In the genomic region with DNA sequence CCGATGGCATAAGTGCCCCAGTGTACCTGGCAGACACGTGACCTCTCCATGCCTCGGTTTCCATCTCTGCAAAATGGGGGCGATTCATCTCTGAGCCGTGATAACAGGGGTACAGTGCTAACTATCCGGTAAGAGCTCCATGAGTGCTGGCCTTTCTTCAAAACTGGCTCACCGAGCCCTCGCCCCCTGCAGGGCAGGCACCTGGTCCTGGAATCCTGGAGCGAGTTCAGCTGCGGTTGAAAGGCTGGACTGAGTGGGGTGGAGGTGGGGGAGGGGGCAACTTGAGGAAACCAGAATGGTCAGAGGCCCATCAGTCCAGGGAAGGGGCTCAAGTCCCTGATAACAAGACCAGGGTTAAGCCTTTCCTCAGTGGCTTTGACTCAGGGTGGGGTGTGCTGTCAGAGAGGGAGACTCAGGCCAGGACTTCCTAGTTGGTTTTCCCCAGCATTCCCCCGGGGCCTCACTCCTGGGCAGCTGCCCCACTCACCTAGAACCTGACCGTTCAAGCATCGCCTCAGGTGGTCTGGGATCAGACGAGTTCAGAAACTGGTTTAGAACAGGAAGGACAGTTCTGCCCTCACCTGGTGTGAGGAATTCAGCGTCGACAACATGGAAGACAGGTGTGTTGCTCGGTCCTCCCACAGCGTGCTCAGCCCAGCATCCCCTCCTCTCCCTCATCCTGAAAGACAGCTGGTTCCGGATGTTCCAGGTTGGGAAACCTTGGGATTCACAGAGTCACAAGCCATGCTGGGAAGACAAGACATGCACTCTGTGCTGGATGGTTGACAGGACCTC, we compare ENCODE assay signal across 9 mouse cellular contexts. TPM values are rescaled to one million over a fixed set of nuclear protein-coding genes. Genes with fewer than 3 reads are reported as not detected.
DNase-seq lines count a peak whose midpoint lies in the region; ATAC-seq lines count a peak whose summit lies in the region.
"Had no signal": no experiment of that assay in that cellular context is flagged by ENCODE, and none has a peak within 500 bp of the region (broad histone marks: within the 10 kb centered on the region; RNA-seq: fewer than 3 reads in every experiment).

No protein-coding gene starts in this region.

- DNase-seq in kidney, postnatal 4 days, result peak; percentile 18 to 38
- DNase-seq in kidney, adult 18-20 months, result no peak
- peak; percentile 61 for DNase-seq in cerebellum, adult 8-10 months
- no peak for DNase-seq in hindbrain, embryonic 10.5 days (ENCODE audit: low spot score)
- DNase-seq in testis, postnatal 10 days (ENCODE audit: low spot score), result no peak
- DNase-seq in left cerebral cortex, adult 11 months (ENCODE audit: low spot score), result no peak
- DNase-seq in spleen, adult 12 weeks (ENCODE audit: low spot score), result no peak

- H3K4me2 ChIP-seq in midbrain, embryonic 16.5 days (ENCODE audit: low read length), result peak overlapping the region; percentile 97

- H3K4me1 ChIP-seq in hindbrain, embryonic 10.5 days (replicated peaks), result peaks cover 45% of the 10 kb centered on the region
- peaks cover 6% of the 10 kb centered on the region for H3K4me1 ChIP-seq in midbrain, embryonic 16.5 days (ENCODE audit: control insufficient read depth, insufficient read depth, low read length)

- H3K27me3 ChIP-seq in hindbrain, embryonic 10.5 days (ENCODE audit: insufficient read depth, poor library complexity, severe bottlenecking), result peaks cover 40% of the 10 kb centered on the region
- H3K27me3 ChIP-seq in midbrain, embryonic 16.5 days (ENCODE audit: control insufficient read depth, insufficient read depth, low read depth, low read length), result peaks cover 14% of the 10 kb centered on the region

- H3K27ac ChIP-seq in hindbrain, embryonic 10.5 days, result no peak overlapping the region
- H3K27ac ChIP-seq in midbrain, embryonic 16.5 days (ENCODE audit: low read length), result no peak overlapping the region
- H3K27ac ChIP-seq: macrophage had no signal

- WGBS in hindbrain, embryonic 10.5 days, result 16% methylated on average over 19 of the region's 19 CpGs
- 21% methylated on average over 19 of the region's 19 CpGs for WGBS in midbrain, embryonic 16.5 days

- no peaks in the 10 kb centered on the region for H3K9me3 ChIP-seq in hindbrain, embryonic 10.5 days
- H3K9me3 ChIP-seq in midbrain, embryonic 16.5 days (replicated peaks; ENCODE audit: control insufficient read depth, low read length, poor library complexity, severe bottlenecking), result no peaks in the 10 kb centered on the region

- H3K36me3 ChIP-seq in hindbrain, embryonic 10.5 days, result no peaks in the 10 kb centered on the region
- no peaks in the 10 kb centered on the region for H3K36me3 ChIP-seq in midbrain, embryonic 16.5 days (ENCODE audit: control insufficient read depth, insufficient read depth, low read length)

- H3K4me3 ChIP-seq in hindbrain, embryonic 10.5 days, result peak overlapping the region; percentile 59
- H3K4me3 ChIP-seq in midbrain, embryonic 16.5 days (ENCODE audit: low read depth, low read length), result peak overlapping the region; percentile 51

- peak; percentile 31 for ATAC-seq in midbrain, embryonic 16.5 days

- H3K9ac ChIP-seq in midbrain, embryonic 16.5 days (ENCODE audit: low read depth, low read length), result peak overlapping the region; percentile 71

RNA-seq across cellular contexts. Expression of a gene that starts 1.0 kb away (rescaled TPM):
- 7.1 and 11.1 TPM in 2 replicates for polyA plus RNA-seq in hindbrain, embryonic 10.5 days (2016; fragmentation: Nextera tagmentation; extraction: Ambion mirVana)
- 83.1 and 86.1 TPM in 2 replicates for polyA plus RNA-seq in midbrain, embryonic 16.5 days (2015; fragmentation: Nextera tagmentation; extraction: Ambion mirVana)
- polyA plus RNA-seq: macrophage had no signal

RNA-seq across cellular contexts. Expression of a gene that starts 41.5 kb away (rescaled TPM):
- 12.6 and 17.3 TPM in 2 replicates for polyA plus RNA-seq in hindbrain, embryonic 10.5 days (2016; fragmentation: Nextera tagmentation; extraction: Ambion mirVana)
- polyA plus RNA-seq in midbrain, embryonic 16.5 days (2015; fragmentation: Nextera tagmentation; extraction: Ambion mirVana), result 13.9 and 15.3 TPM in 2 replicates

Comparison
In these comparisons a context has a peak if more than half of its experiments do, and no peak if none do; other contexts are left out.
1. DNase-seq: peak in kidney, postnatal 4 days (2 of 2) and cerebellum, adult 8-10 months (single experiment); none in kidney, adult 18-20 months (single experiment), hindbrain, embryonic 10.5 days (single experiment), testis, postnatal 10 days (single experiment), left cerebral cortex, adult 11 months (single experiment) and spleen, adult 12 weeks (single experiment).